Mouse (Mus musculus): ENCODE data around the gene B230219D22Rik.

Gene B230219D22Rik

DNA sequence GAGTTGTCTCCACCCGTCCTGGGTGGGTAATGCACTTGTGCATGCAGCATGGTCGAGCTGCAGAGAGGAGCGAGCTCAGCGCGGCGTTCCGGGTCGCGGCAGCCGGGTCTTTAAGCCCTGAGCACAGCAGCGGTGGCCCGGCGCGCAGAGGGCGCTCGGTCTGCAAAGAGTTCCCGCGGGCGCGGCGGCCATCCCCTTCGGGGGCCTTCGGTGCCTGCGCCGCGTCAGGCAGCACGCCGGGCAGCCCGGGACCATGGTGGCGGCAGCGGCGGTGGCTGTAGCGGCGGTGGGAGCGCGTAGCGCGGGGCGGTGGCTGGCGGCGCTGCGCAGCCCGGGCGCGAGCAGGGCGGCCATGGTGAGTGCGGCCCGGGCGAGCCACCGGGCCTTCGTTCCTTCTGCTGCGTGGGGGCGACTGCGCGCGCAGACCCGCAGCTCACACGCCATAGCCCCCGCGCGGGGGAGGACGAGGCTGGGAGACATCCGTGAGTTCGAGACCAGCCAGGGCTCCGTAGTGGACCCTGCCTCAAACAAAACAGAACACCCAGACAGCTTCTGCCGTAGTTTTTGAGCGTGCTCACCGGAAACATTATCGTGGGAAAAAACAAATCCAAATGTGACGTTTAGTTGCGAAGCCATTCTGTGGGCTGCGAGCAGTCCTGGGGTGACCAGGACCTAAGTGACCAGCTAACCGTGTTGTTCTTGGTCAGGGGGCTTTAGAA is 34.4 kb downstream of the B230219D22Rik start, which contains the start of gene Pcbd2:
Gene Pcbd2, plus strand, starts transcription at position 249 of the 719 bp plus-strand sequence.
- peak; percentile 82 for DNase-seq

DNA sequence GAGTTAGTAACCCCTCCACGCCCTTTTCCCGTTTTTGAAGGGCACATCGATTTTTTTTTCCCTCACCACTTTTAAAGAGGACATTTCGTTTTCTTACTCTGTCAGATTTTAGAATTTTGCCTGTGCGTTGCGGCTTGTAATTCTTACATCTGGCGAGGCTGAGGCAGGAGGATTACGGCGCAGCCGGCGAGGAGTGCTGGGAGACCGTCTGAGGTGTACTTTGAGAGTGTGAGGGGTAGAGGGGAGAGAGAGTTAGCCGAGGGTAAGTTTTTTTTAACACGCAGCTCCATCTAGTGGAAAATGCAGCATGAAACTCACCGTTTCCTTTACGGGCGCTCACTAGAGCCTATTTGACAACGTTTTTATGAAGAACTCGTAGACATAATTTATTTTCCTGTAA is 34.9 kb downstream of the B230219D22Rik start:
- peak; percentile 64 for DNase-seq

DNA sequence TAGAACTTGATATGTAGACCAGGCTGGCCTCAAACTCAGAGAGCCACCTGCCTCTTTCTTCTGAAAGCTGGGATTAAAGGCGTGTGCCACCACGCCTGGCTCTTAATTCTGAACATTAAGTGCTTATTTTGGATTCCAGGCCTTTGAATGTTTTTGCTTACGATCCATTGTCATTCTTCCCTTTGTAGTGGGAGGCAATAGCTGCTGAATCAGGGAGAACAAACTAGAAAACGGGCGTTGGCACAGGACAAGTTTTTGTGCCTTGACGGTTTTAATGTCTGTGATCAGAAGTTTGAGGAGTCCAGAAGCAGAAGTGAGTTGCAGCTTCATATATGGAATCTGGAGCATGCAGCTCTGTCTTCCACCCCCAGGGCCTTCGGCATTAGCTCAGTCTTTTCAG is 37.8 kb downstream of the B230219D22Rik start:
- DNase-seq, result no peak

DNA sequence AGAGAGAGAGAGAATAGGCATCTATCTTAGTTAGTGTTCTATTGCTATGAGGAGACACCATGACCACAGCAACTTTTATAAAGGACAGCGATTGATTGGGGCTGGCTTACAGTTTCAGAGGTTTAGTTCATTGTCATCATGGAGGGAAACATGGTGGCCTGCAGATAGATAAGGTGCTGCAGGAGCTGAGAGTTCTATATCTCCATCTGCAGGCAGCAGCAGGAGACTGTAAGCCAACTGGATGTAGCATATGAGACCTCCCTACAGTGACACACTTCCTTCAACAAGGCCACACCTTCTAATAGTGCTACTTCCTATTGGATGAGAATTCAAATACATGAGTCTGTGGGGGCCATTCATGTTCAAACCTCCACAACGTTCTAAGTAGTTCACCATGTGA is 39.2 kb downstream of the B230219D22Rik start:
- DNase-seq, result no peak

DNA sequence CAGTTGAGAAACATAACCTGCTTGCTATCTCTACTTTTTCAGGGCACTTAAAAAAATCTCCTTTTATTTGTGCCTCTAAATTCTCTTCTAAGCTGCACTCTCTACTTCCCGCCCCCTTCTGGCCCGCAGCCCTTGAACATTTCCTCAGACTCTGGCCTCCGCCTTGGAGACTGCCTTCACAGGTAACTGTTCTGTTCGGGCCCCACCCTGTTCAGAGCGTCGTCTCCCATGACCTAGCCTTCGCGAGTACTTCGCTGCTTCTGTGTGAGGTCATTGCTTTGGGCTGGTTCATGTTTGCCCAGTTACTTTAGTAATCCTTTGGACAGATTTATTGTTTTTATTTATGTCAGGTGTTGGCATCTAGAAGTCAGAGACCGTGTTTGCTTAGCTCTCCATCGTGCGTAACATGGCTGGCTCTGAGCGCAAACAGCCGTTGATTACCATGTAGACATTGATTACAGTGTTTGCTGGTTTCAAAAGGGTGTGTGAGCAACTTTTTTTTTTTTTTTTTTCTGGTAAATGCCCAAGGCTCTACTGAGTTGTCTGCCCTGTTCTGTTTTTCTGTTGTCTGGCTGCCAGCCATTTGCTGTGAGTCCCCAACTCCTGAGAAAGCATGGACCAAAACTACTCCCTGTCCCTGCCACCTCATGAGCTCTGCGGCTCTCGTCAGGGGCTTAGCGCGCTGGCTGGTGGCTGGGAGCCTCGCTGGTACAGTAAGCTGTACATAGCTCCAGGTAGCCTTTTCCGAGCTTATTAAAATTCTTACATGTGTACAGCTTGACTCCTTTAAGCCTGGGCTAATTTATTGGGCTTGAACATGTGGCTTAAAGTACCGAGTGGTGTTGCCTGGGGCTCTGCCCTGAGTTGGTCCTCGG is 40.9 kb downstream of the B230219D22Rik start:
- DNase-seq, result no peak

DNA sequence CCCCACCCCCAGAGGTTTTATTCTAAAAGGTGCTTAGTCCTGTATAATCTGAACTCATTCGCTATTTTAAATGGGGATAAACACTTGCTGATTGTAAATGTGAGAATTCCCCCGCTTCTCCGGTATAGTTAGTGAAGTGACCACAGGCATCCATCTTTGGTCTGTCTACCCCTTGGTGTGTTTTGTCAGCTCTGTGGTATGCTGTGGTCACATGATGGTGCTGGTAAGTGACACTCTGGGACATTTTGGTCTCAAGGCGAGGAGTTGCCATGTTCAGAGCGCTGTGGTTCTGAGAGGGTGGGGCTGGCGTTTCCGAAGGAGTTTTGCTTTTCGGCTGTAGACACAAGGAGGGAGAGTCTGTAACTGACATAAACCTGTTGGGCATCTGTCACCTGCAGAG is 45.0 kb downstream of the B230219D22Rik start:
- no peak for DNase-seq

DNA sequence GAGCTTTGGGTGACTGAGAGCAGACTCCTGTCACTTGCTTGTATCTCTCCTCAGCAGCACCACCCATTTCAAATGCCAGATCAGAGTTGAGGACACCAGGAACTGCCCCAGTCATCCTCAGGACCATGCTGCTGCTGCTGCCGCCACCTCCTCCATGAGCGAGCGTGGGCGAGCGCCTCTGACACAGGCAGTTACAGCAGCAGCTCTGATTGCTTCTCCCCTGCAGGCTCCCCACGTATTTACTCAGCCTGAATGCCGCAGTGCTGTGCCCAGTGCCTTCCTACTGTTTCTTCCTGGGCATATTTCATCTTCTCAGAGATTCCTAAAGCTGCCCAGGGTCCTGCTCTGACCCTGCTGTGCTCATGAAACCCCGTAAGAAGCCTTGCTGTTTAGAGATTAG is 49.4 kb downstream of the B230219D22Rik start:
- no peak for DNase-seq

All from kidney, adult 11 months (tissue).